Mouse (Mus musculus) brain, embryonic 14.5 days (tissue): ENCODE measurements around the gene Ube2r2. TPM values are rescaled to one million over a fixed set of nuclear protein-coding genes. Genes with fewer than 3 reads are reported as not detected.

Experiments
- DNase-seq: peaks from one replicate; pipeline ENCODE4 v3.0.0-alpha.2; 2011; ENCODE audit warnings: low read depth
- CTCF ChIP-seq: fragments of 200-500 bp; IDR thresholded peaks from 2 replicates; pipeline ENCODE4 v1.5.1; 2012; ENCODE audit warnings: inconsistent platforms, mild to moderate bottlenecking, moderate library complexity, borderline replicate concordance; ENCODE audit not compliant: insufficient read depth, insufficient read length; ENCODE audit errors: extremely low read depth
- POLR2A ChIP-seq: fragments of 200-500 bp; IDR thresholded peaks from 2 replicates; pipeline ENCODE4 v1.6.1; 2012; ENCODE audit warnings: mild to moderate bottlenecking, inconsistent platforms, borderline replicate concordance; ENCODE audit not compliant: poor library complexity, insufficient read depth, insufficient read length, severe bottlenecking; ENCODE audit errors: extremely low read depth
- polyA plus RNA-seq: library from polyadenylated mRNA; depleted of rRNA; stranded (reverse); fragments of >200 nt; gene quantifications from 2 replicates; pipeline ENCODE4 v1.2.3, GENCODE M21; 2012; rRNA removed

Gene Ube2r2
- polyA plus RNA-seq, 1 experiment, result 175 TPM

DNA sequence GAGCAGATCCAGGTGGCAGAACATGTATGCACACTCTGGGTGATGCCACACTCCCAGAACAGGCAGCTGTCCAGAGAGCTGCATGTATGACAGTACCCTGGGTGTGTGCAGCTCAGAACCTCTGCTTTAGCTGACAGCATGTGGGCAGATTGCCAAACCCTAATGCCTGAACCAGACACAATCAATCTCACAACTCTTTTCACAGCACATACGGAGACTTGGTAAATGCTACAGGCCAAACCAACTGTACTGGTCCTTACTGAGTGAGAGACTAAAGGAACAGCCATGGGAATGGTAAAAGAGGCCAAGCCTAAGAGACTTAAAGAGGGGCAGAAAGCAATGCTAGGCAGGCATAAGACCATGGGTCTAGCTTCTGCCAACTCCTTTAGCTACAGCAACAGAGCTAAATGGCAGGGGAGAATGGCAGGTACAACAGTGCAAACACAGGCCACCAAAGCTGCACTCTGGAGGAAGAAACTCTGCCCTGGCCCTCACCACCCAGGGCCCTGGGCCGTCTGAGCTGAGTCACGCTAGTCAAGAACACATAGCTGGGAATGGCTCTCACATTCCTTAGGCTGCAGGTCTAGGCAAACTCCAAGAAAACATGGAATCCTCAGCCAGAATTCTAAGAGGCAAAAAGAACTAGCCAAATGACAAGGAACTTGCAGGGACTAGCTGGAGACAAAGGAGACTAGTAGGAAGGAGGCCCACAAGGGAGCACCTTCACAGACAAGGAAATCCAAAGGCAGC is 61.5 kb downstream of the Ube2r2 start:
- peak; percentile 81 for DNase-seq

GRCm38 (mm10) chr4:41202135-41202534 is 66.6 kb downstream of the Ube2r2 start:
- no peak for TF ChIP-seq CTCF
- DNase-seq, result no peak

More for the DNA sequence above, 61.5 kb downstream of the Ube2r2 start:
- TF ChIP-seq CTCF (no peak), POLR2A (no peak)

DNA sequence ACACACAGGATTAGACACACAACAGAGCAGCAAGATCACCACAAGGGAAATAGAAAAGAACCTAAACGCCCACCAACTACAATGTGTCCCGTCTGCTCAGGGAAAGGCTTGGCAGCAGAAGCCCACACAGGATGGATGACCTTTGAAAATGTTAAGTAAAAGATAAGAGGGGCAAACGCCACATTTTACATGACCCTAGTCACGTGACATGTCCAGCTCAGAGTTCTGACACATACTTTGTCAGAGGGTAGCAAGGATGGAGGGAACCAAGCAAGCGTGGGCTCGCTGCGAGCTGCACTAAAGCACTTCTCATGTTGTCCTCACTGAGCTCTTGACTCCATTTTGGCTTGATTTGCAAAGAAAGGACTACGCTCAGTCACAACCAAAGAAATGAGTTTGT is 70.2 kb downstream of the Ube2r2 start:
- TF ChIP-seq POLR2A, result no peak
- TF ChIP-seq CTCF, result no peak
- no peak for DNase-seq

DNA sequence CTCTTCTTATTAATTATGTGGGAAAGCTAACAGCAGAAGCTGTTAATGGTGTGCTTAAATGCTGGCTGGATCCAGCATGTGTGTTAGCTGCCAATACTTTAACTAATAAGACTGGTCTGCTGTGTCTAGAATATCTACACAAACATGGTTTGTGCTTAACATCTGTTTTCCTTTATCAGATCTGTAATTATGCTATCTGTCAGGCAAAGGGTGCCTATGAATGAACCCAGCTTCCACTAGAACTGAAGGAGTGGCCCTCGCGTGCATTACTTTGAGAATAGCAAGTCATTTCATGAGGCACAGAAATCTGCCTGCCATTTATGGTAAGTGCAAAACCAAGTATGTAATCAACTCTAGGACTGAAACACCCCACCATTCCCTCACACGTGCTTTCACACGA is 72.5 kb downstream of the Ube2r2 start:
- TF ChIP-seq POLR2A, result no peak
- no peak for TF ChIP-seq CTCF
- no peak for DNase-seq

- peak; percentile 45 for DNase-seq
- TF ChIP-seq CTCF (no peak), POLR2A (no peak)
Observed at GRCm38 (mm10) chr4:41225412-41225811, 89.9 kb downstream of the Ube2r2 start.

- DNase-seq, result peak; percentile 74
- TF ChIP-seq CTCF (peak; percentile 68; the same call in 1 of the 2 replicates), POLR2A (no peak)
Observed at GRCm38 (mm10) chr4:41226351-41226750, 90.8 kb downstream of the Ube2r2 start.

- TF ChIP-seq POLR2A (no peak), CTCF (no peak)
- DNase-seq, result no peak
Observed at GRCm38 (mm10) chr4:41235621-41236020, 100.1 kb downstream of the Ube2r2 start.

- no peak for DNase-seq
- no peak for TF ChIP-seq POLR2A
Observed at GRCm38 (mm10) chr4:41240916-41241315, 105.4 kb downstream of the Ube2r2 start.

Other genes with a start within 250 kb of the Ube2r2 start
- gene Spink4, start 215.7 kb upstream of the Ube2r2 start, polyA plus RNA-seq, result 0.59 and 0.68 TPM in 2 replicates
- gene Bag1, start 187.4 kb upstream of the Ube2r2 start, polyA plus RNA-seq, result 97.9 and 117 TPM in 2 replicates
- gene Chmp5, start 187.3 kb upstream of the Ube2r2 start, polyA plus RNA-seq, result 94.0 and 97.4 TPM in 2 replicates
- gene Nfx1, start 164.8 kb upstream of the Ube2r2 start, polyA plus RNA-seq, result 107 and 111 TPM in 2 replicates
- not detected in 2 replicates for gene Aqp7, start 87.6 kb upstream of the Ube2r2 start, polyA plus RNA-seq
- gene Aqp3, start 37.6 kb upstream of the Ube2r2 start, polyA plus RNA-seq, result 1.4 and 4.3 TPM in 2 replicates
- gene Nol6, start 11.3 kb upstream of the Ube2r2 start, polyA plus RNA-seq, result 51.5 and 57.4 TPM in 2 replicates
- 45.6 and 65.9 TPM in 2 replicates for gene Ubap2, start 139.4 kb downstream of the Ube2r2 start, polyA plus RNA-seq
- gene Dcaf12, start 179.1 kb downstream of the Ube2r2 start, polyA plus RNA-seq, result 55.0 and 63.3 TPM in 2 replicates
- 55.5 and 59.5 TPM in 2 replicates for gene Ubap1, start 213.3 kb downstream of the Ube2r2 start, polyA plus RNA-seq